Mouse (Mus musculus) G1E (cell line): ENCODE results near the gene Vdr. TPM values are rescaled to one million over a fixed set of nuclear protein-coding genes. Genes with fewer than 3 reads are reported as not detected.

Experiments used
- ATAC-seq: 2 replicates; pipeline ENCODE4 v1.8.0; 2016; ENCODE audit warnings: mild to moderate bottlenecking; ENCODE audit not compliant: insufficient number of reproducible peaks, poor library complexity, low FRiP score, severe bottlenecking; ENCODE audit errors: extremely low read depth
- DNase-seq: peaks from one replicate; pipeline ENCODE4 v3.0.0; 2012; ENCODE audit warnings: low spot score
- H3K27me3 ChIP-seq: 2 replicates; pipeline ENCODE4 v1.6.1; 2012; ENCODE audit warnings: mild to moderate bottlenecking, low read length, inconsistent platforms; ENCODE audit not compliant: insufficient read depth
- H3K36me3 ChIP-seq: replicated peaks from 2 replicates; pipeline ENCODE3; 2012; ENCODE audit warnings: mild to moderate bottlenecking, inconsistent platforms
- H3K4me1 ChIP-seq: 2 replicates; pipeline ENCODE4 v1.6.1; 2012; ENCODE audit warnings: low read depth, low read length, inconsistent platforms, mixed read lengths; ENCODE audit not compliant: insufficient read depth
- H3K4me3 ChIP-seq: 2 replicates; pipeline ENCODE4 v1.5.1; 2012; ENCODE audit warnings: low read depth, mild to moderate bottlenecking, inconsistent platforms, low read length, moderate library complexity, mixed read lengths
- H3K9me3 ChIP-seq: replicated peaks from 2 replicates; pipeline ENCODE4 v1.6.1; 2012; ENCODE audit warnings: inconsistent platforms
- CTCF ChIP-seq: IDR thresholded peaks from 2 replicates; pipeline ENCODE4 v1.5.1; 2012; ENCODE audit warnings: low read depth, low read length, inconsistent platforms, mixed read lengths
- GATA1 ChIP-seq: IDR thresholded peaks from 2 replicates; pipeline ENCODE4 v1.6.1; 2012; ENCODE audit warnings: borderline replicate concordance, low read length, inconsistent platforms, mixed read lengths
- GATA2 ChIP-seq: IDR thresholded peaks from 2 replicates; pipeline ENCODE4 v1.6.1; 2012; ENCODE audit warnings: low read depth, low read length, inconsistent platforms, borderline replicate concordance
- POLR2AphosphoS5 ChIP-seq: IDR thresholded peaks from 2 replicates; pipeline ENCODE4 v1.6.1; 2012; ENCODE audit warnings: low read depth, low read length, inconsistent platforms; ENCODE audit not compliant: insufficient replicate concordance
- TAL1 ChIP-seq: conservative IDR thresholded peaks from 2 replicates; pipeline ENCODE4 v1.6.1; 2012; ENCODE audit warnings: low read depth, low read length, inconsistent platforms, mixed read lengths
- polyA plus RNA-seq: library from polyadenylated mRNA; stranded (reverse); fragments of >175 nt; gene quantifications from 2 replicates; pipeline ENCODE4 v1.2.3, GENCODE M21; 2012
- total RNA-seq, 2 experiments: library from RNA; stranded (forward) in 1 of 2; stranded (reverse) in 1 of 2; fragments of 200-1000 nt in 1 of 2; fragments of >200 nt in 1 of 2; fragmentation: Nextera tagmentation in 1 of 2; gene quantifications; 2 replicates each; pipeline ENCODE4 v1.2.3; 2014 to 2017

Gene Vdr
- total and polyA plus RNA-seq, 3 experiments = 0.09 to 0.45 (median 0.33) TPM

- Histone ChIP-seq H3K36me3 (peaks cover 67% of the 10 kb centered on the region), H3K27me3 (no peaks in the 10 kb centered on the region), H3K4me1 (peaks cover 99% of the 10 kb centered on the region), H3K9me3 (0 out of 2 replicates have a peak, but pooled peaks cover under 1% of the 10 kb centered on the region), H3K4me3 (peak overlapping the region; percentile 52; the same call in 1 of the 2 replicates)
- ATAC-seq = no peak
- TF ChIP-seq CTCF = no peak
- TF ChIP-seq POLR2AphosphoS5 = no peak
- no peak for TF ChIP-seq GATA2
- TF ChIP-seq TAL1 = no peak
- no peak for TF ChIP-seq GATA1
- DNase-seq = no peak
These were observed 69.6 kb downstream of the Vdr start for GRCm38 (mm10) chr15:97840781-97841180.

- Histone ChIP-seq H3K9me3 (no peaks in the 10 kb centered on the region), H3K27me3 (no peaks in the 10 kb centered on the region), H3K4me1 (peaks cover 97% of the 10 kb centered on the region), H3K4me3 (peak overlapping the region; percentile 52), H3K36me3 (peaks cover 74% of the 10 kb centered on the region)
- DNase-seq (peak; percentile 64), ATAC-seq (peak; percentile 46)
- no peak for TF ChIP-seq CTCF
These were observed 70.4 kb downstream of the Vdr start for GRCm38 (mm10) chr15:97839991-97840455.

GRCm38 (mm10) chr15:97839473-97839872, 71.0 kb downstream of the Vdr start:
- ATAC-seq = no peak

DNA sequence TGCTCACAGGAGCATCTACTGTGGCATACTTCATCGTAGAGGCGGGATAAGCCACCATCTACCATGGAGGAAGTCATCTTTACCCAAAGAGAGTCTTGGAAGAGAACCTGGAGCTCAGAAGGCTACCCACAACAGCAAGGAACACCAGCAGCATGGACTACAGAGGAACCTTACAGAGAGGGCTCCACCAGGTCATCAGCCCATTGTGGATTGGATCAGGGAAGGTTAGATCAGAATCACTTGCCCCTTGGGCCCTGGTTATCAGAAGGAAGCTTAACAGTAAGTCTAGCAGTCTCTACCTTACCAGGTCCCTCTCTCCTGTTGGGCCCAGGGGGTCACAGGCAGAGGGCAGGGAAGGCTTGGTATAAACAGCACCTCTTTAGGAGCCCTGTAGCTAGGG, 71.4 kb downstream of the Vdr start:
- TF ChIP-seq CTCF = no peak
- no peak for TF ChIP-seq POLR2AphosphoS5
- TF ChIP-seq TAL1 = no peak
- no peak for TF ChIP-seq GATA2
- TF ChIP-seq GATA1 = no peak
- ATAC-seq = no peak
- Histone ChIP-seq H3K9me3 (no peaks in the 10 kb centered on the region), H3K36me3 (peaks cover 85% of the 10 kb centered on the region), H3K4me1 (peaks cover 93% of the 10 kb centered on the region), H3K4me3 (no peak overlapping the region), H3K27me3 (no peaks in the 10 kb centered on the region)
- no peak for DNase-seq

More at GRCm38 (mm10) chr15:97839473-97839872, 71.0 kb downstream of the Vdr start:
- Histone ChIP-seq H3K9me3 (no peaks in the 10 kb centered on the region), H3K4me3 (no peak overlapping the region), H3K27me3 (no peaks in the 10 kb centered on the region), H3K36me3 (peaks cover 80% of the 10 kb centered on the region), H3K4me1 (peaks cover 95% of the 10 kb centered on the region)
- no peak for DNase-seq
- TF ChIP-seq TAL1 (no peak), CTCF (no peak), POLR2AphosphoS5 (no peak), GATA2 (no peak), GATA1 (no peak)

GRCm38 (mm10) chr15:97838395-97838794, 72.0 kb downstream of the Vdr start:
- H3K36me3 ChIP-seq = peaks cover 91% of the 10 kb centered on the region
- TF ChIP-seq TAL1 (no peak), GATA2 (no peak), GATA1 (no peak), CTCF (no peak), POLR2AphosphoS5 (no peak)
- H3K4me3 ChIP-seq = no peak overlapping the region; the same call in 1 of the 2 replicates
- H3K27me3 ChIP-seq = no peaks in the 10 kb centered on the region
- peaks cover 93% of the 10 kb centered on the region for H3K4me1 ChIP-seq
- no peaks in the 10 kb centered on the region for H3K9me3 ChIP-seq
- no peak for DNase-seq
- ATAC-seq = no peak

- peaks cover 94% of the 10 kb centered on the region for H3K36me3 ChIP-seq
- H3K4me1 ChIP-seq = peaks cover 93% of the 10 kb centered on the region
- peak overlapping the region; percentile 44; the same call in 1 of the 2 replicates for H3K4me3 ChIP-seq
- H3K9me3 ChIP-seq = no peaks in the 10 kb centered on the region; the same call in 1 of the 2 replicates
- ATAC-seq (no peak), DNase-seq (no peak)
- TF ChIP-seq GATA2 (no peak), GATA1 (no peak), POLR2AphosphoS5 (no peak), CTCF (no peak)
- H3K27me3 ChIP-seq = no peaks in the 10 kb centered on the region
These were observed 72.9 kb downstream of the Vdr start for GRCm38 (mm10) chr15:97837491-97838061.

GRCm38 (mm10) chr15:97836894-97837247, 73.6 kb downstream of the Vdr start:
- TF ChIP-seq TAL1 = no peak
- no peak for TF ChIP-seq GATA2
- TF ChIP-seq POLR2AphosphoS5 = no peak
- TF ChIP-seq GATA1 = no peak
- no peak for TF ChIP-seq CTCF
- Histone ChIP-seq H3K4me1 (peaks cover 93% of the 10 kb centered on the region), H3K36me3 (peaks cover 97% of the 10 kb centered on the region), H3K27me3 (no peaks in the 10 kb centered on the region), H3K9me3 (no peaks in the 10 kb centered on the region; the same call in 1 of the 2 replicates), H3K4me3 (no peak overlapping the region)
- DNase-seq (no peak), ATAC-seq (no peak)
